Mouse (Mus musculus) bone marrow macrophage, adult 2 months (primary cell): ENCODE data around the gene Gng7. TPM values are rescaled to one million over a fixed set of nuclear protein-coding genes. Genes with fewer than 3 reads are reported as not detected.
A peak's percentile ranks its signal among the peaks of the same experiment; 100 is the strongest.
"Not testable (repeated sequence)": the region's sequence is repeated elsewhere in the genome, so short reads cannot be mapped to it uniquely, and the experiment has no call there.

Experiments used
- H3K27ac ChIP-seq: 2 replicates; pipeline ENCODE4 v1.5.1; 2012; ENCODE audit warnings: low read depth, low read length; ENCODE audit not compliant: insufficient read depth
- H3K4me1 ChIP-seq: 2 replicates; pipeline ENCODE4 v1.6.1; 2012; ENCODE audit warnings: low read length; ENCODE audit not compliant: control insufficient read depth, insufficient read depth
- H3K4me3 ChIP-seq: 2 replicates; pipeline ENCODE4 v1.5.1; 2012; ENCODE audit warnings: mild to moderate bottlenecking, low read length, moderate library complexity; ENCODE audit not compliant: insufficient read depth
- CTCF ChIP-seq: IDR thresholded peaks from 2 replicates; pipeline ENCODE4 v1.5.1; 2012; ENCODE audit warnings: low read depth, mild to moderate bottlenecking, low read length, moderate library complexity
- POLR2A ChIP-seq: IDR thresholded peaks from 2 replicates; pipeline ENCODE4 v1.6.1; 2012; ENCODE audit warnings: mild to moderate bottlenecking, low read depth, low read length, borderline replicate concordance
- polyA plus RNA-seq: library from polyadenylated mRNA; stranded (reverse); fragments of >200 nt; gene quantifications from 2 replicates; pipeline ENCODE4 v1.2.4, GENCODE M21; 2012; ENCODE audit not compliant: missing spikeins, insufficient read depth, insufficient read length

The Gng7 gene
- polyA plus RNA-seq, 1 experiment, result 4.6 TPM

- Histone ChIP-seq H3K27ac (no peak overlapping the region), H3K4me3 (no peak overlapping the region), H3K4me1 (no peaks in the 10 kb centered on the region)
- TF ChIP-seq CTCF (no peak), POLR2A (no peak)
Observed at GRCm38 (mm10) chr10:81051133-81051532, 36.4 kb upstream of the Gng7 start.

- Histone ChIP-seq H3K27ac (no peak overlapping the region), H3K4me3 (no peak overlapping the region), H3K4me1 (no peaks in the 10 kb centered on the region)
- TF ChIP-seq POLR2A (no peak), CTCF (no peak; the same call in 1 of the 2 replicates)
Observed at GRCm38 (mm10) chr10:81050645-81051044, 35.9 kb upstream of the Gng7 start.

DNA sequence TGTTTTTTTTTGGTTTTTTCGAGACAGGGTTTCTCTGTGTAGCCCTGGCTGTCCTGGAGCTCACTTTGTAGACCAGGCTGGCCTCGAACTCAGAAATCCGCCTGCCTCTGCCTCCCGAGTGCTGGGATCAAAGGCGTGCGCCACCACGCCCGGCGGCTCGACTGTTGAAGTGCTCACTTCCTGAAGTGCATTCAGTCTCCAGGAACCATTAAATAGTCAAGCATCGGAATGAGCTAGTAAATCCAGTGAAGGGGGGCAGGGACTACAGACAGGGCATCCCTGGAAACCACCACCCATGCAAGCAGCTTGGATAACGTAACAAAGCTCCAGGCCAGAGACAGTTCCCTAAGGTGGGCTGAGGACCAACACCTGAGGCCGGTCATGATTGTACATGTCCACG is 30.5 kb upstream of the Gng7 start:
- not testable (repeated sequence) for H3K27ac ChIP-seq, H3K4me1 ChIP-seq, H3K4me3 ChIP-seq

- no peak for TF ChIP-seq POLR2A
- peak; percentile 86 for TF ChIP-seq CTCF
- H3K27ac ChIP-seq, result no peak overlapping the region
- H3K4me1 ChIP-seq, result no peaks in the 10 kb centered on the region
- no peak overlapping the region for H3K4me3 ChIP-seq
Observed at GRCm38 (mm10) chr10:81041458-81042175, 26.9 kb upstream of the Gng7 start.

GRCm38 (mm10) chr10:81036988-81037580 is 22.3 kb upstream of the Gng7 start, which contains the start of gene Slc39a3:
Gene Slc39a3 (minus strand): TSS chr10:81037426.
- H3K4me3 ChIP-seq, result peak within 1 kb of the TSS; percentile 75
- TF ChIP-seq POLR2A (no peak), CTCF (no peak)
- no peaks in the 10 kb centered on the region for H3K4me1 ChIP-seq
- H3K27ac ChIP-seq, result peak within 1 kb of the TSS; percentile 37

DNA sequence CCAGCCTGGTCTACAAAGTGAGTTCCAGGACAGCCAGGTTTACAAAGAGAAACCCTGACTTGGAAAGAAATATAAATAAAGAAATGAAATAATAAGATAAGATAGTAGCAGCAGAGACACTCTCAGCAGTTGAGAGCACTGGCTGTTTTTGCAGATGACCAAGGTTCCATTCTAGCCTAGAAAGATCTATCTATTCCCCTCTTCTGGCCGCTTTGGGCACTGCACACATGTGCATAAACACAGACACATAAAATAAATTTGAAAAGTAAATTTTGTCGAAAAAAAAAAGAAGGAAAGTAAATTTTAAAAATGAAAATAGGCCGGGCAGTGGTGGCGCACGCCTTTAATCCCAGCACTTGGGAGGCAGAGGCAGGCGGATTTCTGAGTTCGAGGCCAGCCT is 21.5 kb upstream of the Gng7 start:
- no peaks in the 10 kb centered on the region for H3K4me1 ChIP-seq
- H3K4me3 ChIP-seq, result no peak overlapping the region
- no peak for TF ChIP-seq POLR2A
- TF ChIP-seq CTCF, result no peak

GRCm38 (mm10) chr10:81033586-81033985 is 18.8 kb upstream of the Gng7 start:
- H3K4me3 ChIP-seq, result no peak overlapping the region
- TF ChIP-seq POLR2A, result no peak
- no peak for TF ChIP-seq CTCF
- H3K4me1 ChIP-seq, result no peaks in the 10 kb centered on the region
- H3K27ac ChIP-seq, result no peak overlapping the region

More for the DNA sequence above, 21.5 kb upstream of the Gng7 start:
- no peak overlapping the region for H3K27ac ChIP-seq

GRCm38 (mm10) chr10:81029031-81029430 is 14.3 kb upstream of the Gng7 start:
- peaks cover 11% of the 10 kb centered on the region for H3K4me1 ChIP-seq
- H3K4me3 ChIP-seq, result no peak overlapping the region
- no peak overlapping the region for H3K27ac ChIP-seq
- TF ChIP-seq CTCF, result no peak
- no peak for TF ChIP-seq POLR2A

DNA sequence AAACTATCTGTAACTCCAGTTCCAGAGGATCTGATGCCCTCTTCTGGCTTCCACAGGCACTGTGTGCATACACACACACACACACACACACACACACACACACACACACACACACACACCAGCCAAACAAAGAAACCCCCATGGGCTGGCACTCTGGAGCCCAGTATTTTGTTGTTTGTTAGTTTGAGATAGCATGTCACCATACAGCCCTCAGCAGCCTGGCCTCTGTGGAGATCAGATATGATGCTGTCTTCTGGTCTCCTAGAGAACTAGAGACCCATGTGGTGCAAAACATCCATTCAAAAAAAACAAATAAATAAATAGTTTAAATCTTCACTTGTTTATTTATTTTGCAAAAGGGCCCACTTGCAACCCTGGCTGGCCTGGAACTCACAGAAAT is 13.5 kb upstream of the Gng7 start:
- H3K4me1 ChIP-seq, result peaks cover 11% of the 10 kb centered on the region
- H3K27ac ChIP-seq, result no peak overlapping the region
- no peak overlapping the region for H3K4me3 ChIP-seq
- TF ChIP-seq CTCF (no peak), POLR2A (no peak)

DNA sequence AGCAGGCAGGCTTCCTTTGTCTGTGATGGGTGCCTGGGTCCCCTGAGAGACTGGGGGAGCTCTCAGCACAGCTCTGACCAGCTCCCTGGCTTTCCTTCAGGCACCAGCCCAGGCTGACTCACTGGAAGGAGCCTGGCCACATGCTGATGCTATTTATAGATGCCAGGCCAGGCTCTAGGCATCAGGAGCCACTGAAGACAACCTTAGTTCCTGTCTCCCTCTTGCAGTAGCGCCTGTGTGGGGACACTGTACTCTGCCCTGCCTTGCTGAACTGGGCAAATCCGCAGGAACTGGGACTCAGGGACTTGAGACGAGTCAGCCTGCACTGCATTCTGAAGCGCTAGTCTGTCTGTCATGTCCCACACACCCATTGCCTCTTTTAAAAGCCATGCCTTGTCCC is 12.6 kb upstream of the Gng7 start:
- Histone ChIP-seq H3K4me3 (no peak overlapping the region), H3K4me1 (peaks cover 11% of the 10 kb centered on the region), H3K27ac (peak overlapping the region; percentile 45)
- TF ChIP-seq CTCF (no peak), POLR2A (no peak)
